Mouse (Mus musculus): ENCODE results near the gene Nlrp6. TPM values are rescaled to one million over a fixed set of nuclear protein-coding genes. Genes with fewer than 3 reads are reported as not detected.
"Not testable (repeated sequence)": the region's sequence is repeated elsewhere in the genome, so short reads cannot be mapped to it uniquely, and the experiment has no call there.

Nlrp6 gene
- total RNA-seq, 2 experiments from 2014 or later = 0.21 to 0.37 TPM

DNA sequence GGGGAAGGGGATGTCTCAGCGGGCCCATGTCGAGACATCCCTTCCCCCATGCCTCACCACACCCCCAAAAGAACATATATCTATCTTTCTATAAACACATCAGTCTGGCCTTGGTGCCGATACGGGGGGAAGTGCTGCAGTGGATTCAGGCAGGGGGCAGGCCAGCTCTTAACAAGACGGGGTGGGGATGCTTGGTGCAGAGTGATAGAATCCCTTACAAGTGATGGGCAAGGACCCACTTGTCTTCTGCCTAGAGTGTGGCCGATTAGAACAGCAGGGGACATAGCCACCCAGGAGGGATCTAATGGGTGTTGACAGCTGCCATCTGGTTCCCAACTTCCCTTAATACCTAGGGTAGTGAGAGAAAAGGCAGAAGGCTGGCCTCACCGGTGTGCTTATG is 50.2 kb downstream of the Nlrp6 start:
- DNase-seq (ENCODE audit: extremely low spot score in 1 of 2, low spot score in 1 of 2) = no peak

DNA sequence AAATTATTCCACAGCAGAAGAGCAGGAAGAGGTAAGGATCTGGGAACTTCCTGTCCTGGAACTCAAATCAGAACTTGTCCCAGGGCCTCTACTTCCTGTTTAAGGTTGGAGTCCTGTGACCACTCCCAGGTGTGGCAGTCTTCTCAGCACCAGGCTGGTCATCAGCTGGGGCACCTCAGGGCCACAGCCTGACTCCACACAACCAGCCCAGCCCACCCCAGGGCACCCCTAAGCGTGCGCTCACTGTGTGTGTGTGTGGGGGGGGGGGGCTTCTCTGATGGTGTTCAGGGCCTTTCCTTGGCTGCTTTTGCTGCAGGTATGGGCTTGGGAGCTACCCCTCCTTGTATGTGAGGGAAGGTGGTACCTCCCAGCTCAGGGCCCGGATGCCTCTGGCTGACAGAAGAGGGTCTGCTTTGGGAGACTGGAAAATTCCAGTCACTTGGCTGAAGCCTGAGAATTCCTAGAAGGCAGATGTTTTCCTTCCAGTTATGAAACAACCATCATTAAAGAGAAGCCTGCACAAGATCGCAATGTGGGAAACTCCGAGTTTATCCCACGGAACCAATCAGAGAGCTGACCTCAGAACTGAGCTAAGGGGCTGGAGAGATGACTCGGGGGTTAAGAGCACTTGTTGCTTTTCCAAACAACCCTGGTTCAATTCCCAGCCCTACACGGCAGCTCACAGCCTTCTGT is 50.9 kb downstream of the Nlrp6 start:
- no peak for DNase-seq (ENCODE audit: extremely low spot score in 1 of 2, low spot score in 1 of 2)

DNA sequence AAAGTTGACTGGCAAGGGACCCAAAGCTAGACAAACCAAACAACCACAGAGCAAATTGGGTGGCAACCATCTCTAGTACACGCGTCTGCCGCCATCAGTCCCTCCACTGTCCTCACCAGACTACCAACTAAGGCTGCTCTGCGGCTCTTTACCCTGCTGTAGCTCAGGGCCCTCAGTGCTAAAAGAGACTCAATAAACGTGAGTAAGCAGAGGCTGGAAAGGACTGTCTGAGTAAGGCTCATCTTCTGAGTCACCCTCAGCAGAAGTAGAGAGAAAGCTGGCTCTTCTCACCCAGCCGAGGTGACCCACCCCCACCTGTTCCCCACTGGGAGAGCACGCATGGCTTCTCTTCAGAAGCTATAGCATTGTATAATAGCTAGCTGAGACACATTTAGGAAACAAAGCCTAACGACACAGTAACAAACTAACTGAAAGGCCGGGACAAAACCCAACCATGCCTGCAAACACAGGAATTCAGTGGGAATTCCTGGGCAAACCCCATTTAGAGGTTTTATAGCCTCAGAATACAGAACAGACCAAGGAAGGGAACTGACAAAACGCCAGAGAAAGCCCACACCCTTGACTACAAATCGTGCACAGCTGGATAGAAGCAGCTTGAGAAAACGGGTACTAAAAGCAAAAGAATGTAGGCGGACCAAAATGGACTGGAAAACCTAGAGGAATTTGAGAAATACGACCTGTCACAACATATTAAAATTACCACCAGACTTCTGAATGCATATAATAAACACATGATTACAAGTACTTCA is 52.9 kb downstream of the Nlrp6 start:
- DNase-seq (ENCODE audit: extremely low spot score in 1 of 2, low spot score in 1 of 2) = no peak

DNA sequence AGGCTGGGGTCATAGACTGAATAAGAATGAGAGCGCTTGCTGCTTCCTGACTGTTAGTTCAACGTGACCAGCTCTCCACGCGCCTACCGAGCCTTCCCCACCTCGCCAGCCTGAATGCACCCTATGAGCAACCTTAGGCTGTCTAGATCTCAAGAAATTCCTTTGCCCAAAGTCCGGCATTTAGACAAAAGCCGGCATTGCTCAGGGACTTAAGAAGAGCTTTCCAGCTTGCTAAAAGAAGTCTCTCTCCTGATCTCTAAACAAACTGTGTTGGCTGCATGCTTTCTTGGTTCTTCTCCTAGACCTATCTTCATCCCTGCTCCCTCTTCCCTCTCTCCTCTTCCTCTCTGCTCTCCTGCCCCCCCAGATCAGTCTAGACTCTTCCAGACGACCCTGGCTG is 54.2 kb downstream of the Nlrp6 start:
- no peak for DNase-seq (ENCODE audit: extremely low spot score in 1 of 2, low spot score in 1 of 2)

DNA sequence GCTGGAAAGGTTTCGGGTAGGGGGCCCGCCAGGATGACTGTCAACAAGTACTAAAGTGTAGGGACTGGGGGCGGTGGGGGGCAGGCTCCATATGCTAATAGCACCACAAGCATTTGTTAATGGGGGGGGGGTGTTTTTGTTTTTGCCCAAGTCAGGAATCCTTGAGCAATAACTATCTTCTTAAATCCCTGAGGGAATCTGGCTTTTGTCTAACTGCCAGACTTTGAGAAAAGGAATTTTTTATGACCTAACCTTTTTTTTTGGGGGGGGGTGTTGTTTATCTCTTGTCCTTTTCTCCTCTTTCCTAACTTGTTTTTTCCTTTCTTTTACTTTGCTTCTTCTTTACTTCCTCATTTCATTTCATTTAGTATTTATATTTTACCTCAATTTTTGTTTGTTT is 54.8 kb downstream of the Nlrp6 start:
- DNase-seq (ENCODE audit: extremely low spot score in 1 of 2, low spot score in 1 of 2) = no peak

DNA sequence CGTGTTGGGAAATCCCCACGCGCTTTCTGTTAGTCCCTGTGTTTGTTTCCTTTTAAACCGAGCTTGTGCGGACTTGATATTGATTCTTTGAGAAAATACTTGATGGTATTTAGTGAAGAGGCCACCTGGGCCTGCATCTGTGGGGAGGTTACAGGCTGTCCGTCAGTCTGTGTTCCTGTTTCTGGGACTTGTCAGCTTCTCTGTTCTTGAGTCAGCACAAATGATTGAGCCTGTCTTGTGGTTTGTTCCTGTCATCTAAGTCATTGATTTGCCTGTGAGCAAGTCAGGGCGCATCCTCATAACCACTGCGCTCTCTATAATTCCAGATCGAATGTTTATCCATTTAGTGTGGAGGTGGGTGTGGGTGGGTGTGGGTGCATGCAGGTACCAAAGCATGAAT is 56.0 kb downstream of the Nlrp6 start:
- DNase-seq (ENCODE audit: extremely low spot score in 1 of 2, low spot score in 1 of 2) = not testable (repeated sequence)

Other genes starting within 250 kb of the Nlrp6 start
- gene Olfr45, start 239.0 kb upstream of the Nlrp6 start, total RNA-seq (2021) = under 1 TPM in 1 of 2 experiments, not detected in 1; 0.23 TPM
- not detected for gene Olfr541, start 223.6 kb upstream of the Nlrp6 start, total RNA-seq (2021)
- gene Cyp2e1, start 157.2 kb upstream of the Nlrp6 start, total RNA-seq (2021) = not detected
- gene Syce1, start 133.1 kb upstream of the Nlrp6 start, total RNA-seq (2021) = not detected
- gene Zfp941, start 98.7 kb upstream of the Nlrp6 start, total RNA-seq (2021) = 10 to 100 TPM; 11.6 to 13.6 TPM
- gene Urah, start 85.9 kb upstream of the Nlrp6 start, total RNA-seq (2021) = 1 to 10 TPM; 1.6 to 1.7 TPM
- gene Scgb1c1, start 75.4 kb upstream of the Nlrp6 start, total RNA-seq (2021) = not detected
- gene Odf3, start 73.1 kb upstream of the Nlrp6 start, total RNA-seq (2021) = not detected
- gene Gm45785, start 64.6 kb upstream of the Nlrp6 start, total RNA-seq (2021) = not detected
- gene Ric8a, start 63.9 kb upstream of the Nlrp6 start, total RNA-seq (2021) = 10 to 100 TPM; 79.1 to 86.5 TPM
- gene Bet1l, start 63.3 kb upstream of the Nlrp6 start, total RNA-seq (2021) = 10 to 100 TPM; 26.6 to 29.6 TPM
- 100 to 1,000 TPM; 107 to 117 TPM for gene Psmd13, start 38.9 kb upstream of the Nlrp6 start, total RNA-seq (2021)
- gene Sirt3, start 38.6 kb upstream of the Nlrp6 start, total RNA-seq (2021) = 10 to 100 TPM; 67.0 to 77.5 TPM
- gene Cox8b, start 20.5 kb upstream of the Nlrp6 start, total RNA-seq (2021) = 1 to 10 TPM; 1.3 to 2.8 TPM
- gene Pgghg, start 20.5 kb downstream of the Nlrp6 start, total RNA-seq (2021) = 1 to 10 TPM; 4.0 to 7.1 TPM
- not detected for gene Ifitm5, start 29.4 kb downstream of the Nlrp6 start, total RNA-seq (2021)
- not detected for gene Gm45717, start 35.0 kb downstream of the Nlrp6 start, total RNA-seq (2021)
- gene Ifitm2, start 35.1 kb downstream of the Nlrp6 start, total RNA-seq (2021) = 10 to 100 TPM in 1 of 2 experiments, 1 to 10 TPM in 1; 9.7 to 13.4 TPM
- 1 to 10 TPM; 1.3 to 1.5 TPM for gene Ifitm1, start 46.3 kb downstream of the Nlrp6 start, total RNA-seq (2021)
- gene Ifitm3, start 89.9 kb downstream of the Nlrp6 start, total RNA-seq (2021) = 10 to 100 TPM; 11.9 to 13.8 TPM
- gene Ifitm6, start 97.0 kb downstream of the Nlrp6 start, total RNA-seq (2021) = not detected
- not detected for gene Gm17387, start 108.2 kb downstream of the Nlrp6 start, total RNA-seq (2021)
- gene B4galnt4, start 140.2 kb downstream of the Nlrp6 start, total RNA-seq (2021) = 10 to 100 TPM; 80.7 to 96.2 TPM
- not detected for gene Pkp3, start 157.3 kb downstream of the Nlrp6 start, total RNA-seq (2021)
- gene Sigirr, start 179.7 kb downstream of the Nlrp6 start, total RNA-seq (2021) = 1 to 10 TPM; 1.9 to 3.2 TPM
- not detected for gene Ano9, start 196.9 kb downstream of the Nlrp6 start, total RNA-seq (2021)
- gene Ptdss2, start 201.5 kb downstream of the Nlrp6 start, total RNA-seq (2021) = 10 to 100 TPM; 58.7 to 61.1 TPM

Measured in layer of hippocampus, postnatal 25 days (tissue).